Mouse (Mus musculus) heart, adult 2 months (tissue): ENCODE data around the gene Zswim1. TPM values are rescaled to one million over a fixed set of nuclear protein-coding genes. Genes with fewer than 3 reads are reported as not detected.
A peak's percentile ranks its signal among the peaks of the same experiment; 100 is the strongest.
"Not testable (repeated sequence)": the region's sequence is repeated elsewhere in the genome, so short reads cannot be mapped to it uniquely, and the experiment has no call there.

ENCODE experiments used
- DNase-seq, 2 experiments: peaks; one replicate each; pipeline ENCODE4 v3.0.0; 2021
- H3K27ac ChIP-seq: fragments of 200-600 bp; 2 replicates; pipeline ENCODE4 v1.8.1; 2022
- H3K27me3 ChIP-seq: fragments of 200-500 bp; 2 replicates; pipeline ENCODE4 v1.6.1; 2012; ENCODE audit warnings: mild to moderate bottlenecking, low read length, inconsistent platforms, mixed read lengths; ENCODE audit not compliant: control insufficient read depth, insufficient read depth
- H3K36me3 ChIP-seq: fragments of 200-500 bp; 2 replicates; pipeline ENCODE4 v1.6.1; 2012; ENCODE audit warnings: low read length, inconsistent platforms; ENCODE audit not compliant: control insufficient read depth, insufficient read depth
- H3K4me1 ChIP-seq: fragments of 200-500 bp; 2 replicates; pipeline ENCODE4 v1.6.1; 2011; ENCODE audit warnings: low read length; ENCODE audit not compliant: control insufficient read depth, insufficient read depth
- H3K4me3 ChIP-seq: fragments of 200-600 bp; 2 replicates; pipeline ENCODE4 v1.8.1; 2022
- H3K79me2 ChIP-seq: fragments of 200-500 bp; replicated peaks from 2 replicates; pipeline ENCODE4 v1.6.1; 2012; ENCODE audit warnings: mild to moderate bottlenecking, inconsistent platforms, low read length, moderate library complexity, mixed read lengths; ENCODE audit not compliant: control insufficient read depth, insufficient read depth
- H3K9ac ChIP-seq: fragments of 200-500 bp; 2 replicates; pipeline ENCODE4 v1.6.1; 2012; ENCODE audit warnings: low read depth, mild to moderate bottlenecking, control low read depth, inconsistent platforms, low read length, mixed read lengths
- CTCF ChIP-seq: fragments of 200-600 bp; IDR thresholded peaks from 2 replicates; pipeline ENCODE4 v1.8.1; 2022; ENCODE audit warnings: antibody characterized with exemption, mild to moderate bottlenecking, moderate library complexity
- EP300 ChIP-seq: fragments of 200-500 bp; IDR thresholded peaks from 2 replicates; pipeline ENCODE4 v1.6.1; 2011; ENCODE audit warnings: low read depth, low read length, control low read depth; ENCODE audit not compliant: insufficient read depth
- POLR2A ChIP-seq: fragments of 200-500 bp; IDR thresholded peaks from 2 replicates; pipeline ENCODE4 v1.6.1; 2011; ENCODE audit warnings: mild to moderate bottlenecking, low read depth, low read length, control low read depth; ENCODE audit not compliant: insufficient read depth
- WGBS: fragments of 180-500 bp; shearing (Covaris S2); methylation state at CpG from one replicate; pipeline ENCODE4 v1.1.7; 2018; 5-methylcytosine and 5-hydroxymethylcytosine counted together
- intact Hi-C: fragments of 180-260 bp; cut with DNase I; formaldehyde crosslinking; loops from one replicate; pipeline ENCODE4 v1.15.1; 2025
- polyA plus RNA-seq: library from polyadenylated mRNA; depleted of rRNA; stranded (reverse); fragments of >200 nt; gene quantifications from 2 replicates; pipeline ENCODE4 v1.2.3, GENCODE M21; 2012
- total RNA-seq, 2 experiments: library from RNA; stranded (reverse); gene quantifications; 2 replicates each; pipeline ENCODE4 v1.2.3; 2021

The Zswim1 gene
- total and polyA plus RNA-seq, 3 experiments = 4.5 to 5.3 (median 5.1) TPM

GRCm38 (mm10) chr2:164859155-164859554 is 36.7 kb downstream of the Zswim1 start:
- WGBS = 72% methylated on average over 2 of the region's 2 CpGs
- Histone ChIP-seq H3K4me1 (peaks cover 12% of the 10 kb centered on the region), H3K27me3 (no peaks in the 10 kb centered on the region), H3K9ac (no peak overlapping the region), H3K36me3 (no peaks in the 10 kb centered on the region), H3K27ac (no peak overlapping the region), H3K4me3 (no peak overlapping the region), H3K79me2 (no peaks in the 10 kb centered on the region)
- intact Hi-C loops = no loop called here
- no peak for TF ChIP-seq CTCF
- TF ChIP-seq POLR2A = no peak
- no peak for TF ChIP-seq EP300
- DNase-seq = no peak

GRCm38 (mm10) chr2:164859640-164860432 is 37.4 kb downstream of the Zswim1 start:
- Histone ChIP-seq H3K79me2 (no peaks in the 10 kb centered on the region), H3K4me1 (peaks cover 12% of the 10 kb centered on the region), H3K27ac (no peak overlapping the region), H3K4me3 (no peak overlapping the region), H3K9ac (no peak overlapping the region), H3K27me3 (no peaks in the 10 kb centered on the region), H3K36me3 (no peaks in the 10 kb centered on the region)
- intact Hi-C loops = no loop called here
- TF ChIP-seq POLR2A = no peak
- TF ChIP-seq EP300 = no peak
- no peak for TF ChIP-seq CTCF
- no peak for DNase-seq
- 85% methylated on average over 9 of the region's 9 CpGs for WGBS

GRCm38 (mm10) chr2:164861094-164861493 is 38.6 kb downstream of the Zswim1 start:
- DNase-seq = no peak
- Histone ChIP-seq H3K79me2 (no peaks in the 10 kb centered on the region), H3K4me3 (no peak overlapping the region), H3K36me3 (no peaks in the 10 kb centered on the region), H3K27me3 (no peaks in the 10 kb centered on the region), H3K27ac (peak overlapping the region; percentile 62), H3K9ac (no peak overlapping the region), H3K4me1 (peaks cover 11% of the 10 kb centered on the region)
- WGBS = 52% methylated on average over 4 of the region's 4 CpGs
- intact Hi-C loops = no loop called here
- no peak for TF ChIP-seq EP300

GRCm38 (mm10) chr2:164862179-164862861 is 39.8 kb downstream of the Zswim1 start:
- intact Hi-C loops = no loop called here

GRCm38 (mm10) chr2:164863411-164863810 is 40.9 kb downstream of the Zswim1 start:
- H3K79me2 ChIP-seq, H3K27ac ChIP-seq, H3K27me3 ChIP-seq, intact Hi-C loops, DNase-seq, H3K4me3 ChIP-seq, H3K36me3 ChIP-seq, H3K9ac ChIP-seq: not testable (repeated sequence)
- H3K4me1 ChIP-seq = peaks cover 16% of the 10 kb centered on the region
- 95% methylated on average over 8 of the region's 9 CpGs for WGBS

More at GRCm38 (mm10) chr2:164862179-164862861, 39.8 kb downstream of the Zswim1 start:
- Histone ChIP-seq H3K27ac (peak overlapping the region; percentile 62), H3K4me3 (no peak overlapping the region), H3K36me3 (no peaks in the 10 kb centered on the region), H3K79me2 (no peaks in the 10 kb centered on the region), H3K4me1 (peaks cover 16% of the 10 kb centered on the region), H3K27me3 (no peaks in the 10 kb centered on the region), H3K9ac (no peak overlapping the region)
- TF ChIP-seq EP300 (no peak), CTCF (no peak), POLR2A (no peak)
- peak; percentile 66 to 77 for DNase-seq
- WGBS = 14% methylated on average over 9 of the region's 9 CpGs

- Histone ChIP-seq H3K27ac (no peak overlapping the region), H3K36me3 (no peaks in the 10 kb centered on the region), H3K79me2 (no peaks in the 10 kb centered on the region), H3K4me3 (no peak overlapping the region), H3K9ac (no peak overlapping the region), H3K4me1 (peaks cover 16% of the 10 kb centered on the region), H3K27me3 (no peaks in the 10 kb centered on the region)
- intact Hi-C loops = no loop called here
- TF ChIP-seq POLR2A (no peak), EP300 (no peak), CTCF (no peak)
- DNase-seq = no peak
- WGBS = 63% methylated on average over 4 of the region's 4 CpGs
These were observed 42.1 kb downstream of the Zswim1 start for GRCm38 (mm10) chr2:164864593-164864992.
